Mouse (Mus musculus): ENCODE results near the gene Pclaf. TPM values are rescaled to one million over a fixed set of nuclear protein-coding genes. Genes with fewer than 3 reads are reported as not detected.
A peak's percentile ranks its signal among the peaks of the same experiment; 100 is the strongest.

The Pclaf gene
- polyA plus RNA-seq (2014; fragmentation: Nextera tagmentation; extraction: Ambion mirVana), result 86.3 and 86.8 TPM in 2 replicates

GRCm38 (mm10) chr9:65890143-65890628 lies at the start of gene Pclaf:
Gene Pclaf (plus strand): TSS chr9:65890237.
- no peaks in the 10 kb centered on the region for H3K9me3 ChIP-seq (ENCODE audit: control insufficient read depth, low read length)
- H3K9ac ChIP-seq (ENCODE audit: low read length), result peak within 1 kb of the TSS; percentile 72
- H3K4me2 ChIP-seq (ENCODE audit: low read length), result peak within 1 kb of the TSS; percentile 88
- under 1% methylated on average over 21 of the region's 21 CpGs for WGBS
- H3K4me1 ChIP-seq (ENCODE audit: control insufficient read depth in 2 of 2, insufficient read depth in 2 of 2, low read length in 2 of 2), result peaks cover 0 to 12% of the 10 kb centered on the region in 2 experiments; a peak in 2 of 4 replicates
- H3K4me3 ChIP-seq (ENCODE audit: control insufficient read depth in 1 of 2, insufficient read depth in 1 of 2, low read depth in 1 of 2, low read length in 2 of 2), result peak within 1 kb of the TSS; percentile 49 to 61
- H3K27me3 ChIP-seq (ENCODE audit: control insufficient read depth, insufficient read depth, low read length), result no peaks in the 10 kb centered on the region
- ATAC-seq (ENCODE audit: insufficient number of reproducible peaks, insufficient read depth, low FRiP score, low read depth), result peak; percentile 95
- 0 out of 4 replicates have a peak within 1 kb of the TSS, but pooled peaks of 1 of the 2 experiments have one; percentile 11 for H3K27ac ChIP-seq (replicated peaks in 1 of 2; ENCODE audit: control insufficient read depth in 1 of 2, insufficient read depth in 1 of 2, low read depth in 2 of 2, low read length in 2 of 2)
- H3K36me3 ChIP-seq (ENCODE audit: control insufficient read depth, insufficient read depth, low read length), result peaks cover 22% of the 10 kb centered on the region

GRCm38 (mm10) chr9:65844421-65845165 lies 45.4 kb upstream of the Pclaf start:
- ATAC-seq (ENCODE audit: insufficient number of reproducible peaks, insufficient read depth, low FRiP score, low read depth), result no peak
- peaks cover 2 to 17% of the 10 kb centered on the region in 2 experiments; a peak in 2 of 4 replicates for H3K4me1 ChIP-seq (ENCODE audit: control insufficient read depth in 2 of 2, insufficient read depth in 2 of 2, low read length in 2 of 2)
- H3K36me3 ChIP-seq (ENCODE audit: control insufficient read depth, insufficient read depth, low read length), result peaks cover 33% of the 10 kb centered on the region
- 82% methylated on average over 7 of the region's 7 CpGs for WGBS
- no peak overlapping the region for H3K4me3 ChIP-seq (ENCODE audit: control insufficient read depth in 1 of 2, insufficient read depth in 1 of 2, low read depth in 1 of 2, low read length in 2 of 2)
- no peaks in the 10 kb centered on the region for H3K9me3 ChIP-seq (ENCODE audit: control insufficient read depth, low read length)
- peak overlapping the region in 1 of 2 experiments; percentile 20; a peak in 1 of 4 replicates for H3K27ac ChIP-seq (replicated peaks in 1 of 2; ENCODE audit: control insufficient read depth in 1 of 2, insufficient read depth in 1 of 2, low read depth in 2 of 2, low read length in 2 of 2)
- H3K4me2 ChIP-seq (ENCODE audit: low read length), result no peak overlapping the region
- H3K9ac ChIP-seq (ENCODE audit: low read length), result no peak overlapping the region
- no peaks in the 10 kb centered on the region for H3K27me3 ChIP-seq (ENCODE audit: control insufficient read depth, insufficient read depth, low read length)

GRCm38 (mm10) chr9:65848154-65848553 lies 41.9 kb upstream of the Pclaf start:
- Histone ChIP-seq H3K36me3 (ENCODE audit: control insufficient read depth, insufficient read depth, low read length) (peaks cover 55% of the 10 kb centered on the region), H3K27me3 (ENCODE audit: control insufficient read depth, insufficient read depth, low read length) (no peaks in the 10 kb centered on the region), H3K9ac (ENCODE audit: low read length) (no peak overlapping the region), H3K4me3 (ENCODE audit: control insufficient read depth in 1 of 2, insufficient read depth in 1 of 2, low read depth in 1 of 2, low read length in 2 of 2) (no peak overlapping the region), H3K4me1 (ENCODE audit: control insufficient read depth in 2 of 2, insufficient read depth in 2 of 2, low read length in 2 of 2) (peaks cover 2 to 17% of the 10 kb centered on the region in 2 experiments; a peak in 2 of 4 replicates), H3K4me2 (ENCODE audit: low read length) (no peak overlapping the region), H3K27ac (replicated peaks in 1 of 2; ENCODE audit: control insufficient read depth in 1 of 2, insufficient read depth in 1 of 2, low read depth in 2 of 2, low read length in 2 of 2) (peak overlapping the region in 1 of 2 experiments; percentile 14; a peak in 1 of 4 replicates), H3K9me3 (ENCODE audit: control insufficient read depth, low read length) (no peaks in the 10 kb centered on the region)
- no peak for ATAC-seq (ENCODE audit: insufficient number of reproducible peaks, insufficient read depth, low FRiP score, low read depth)

GRCm38 (mm10) chr9:65850203-65850602 lies 39.8 kb upstream of the Pclaf start:
- Histone ChIP-seq H3K9me3 (ENCODE audit: control insufficient read depth, low read length) (no peaks in the 10 kb centered on the region), H3K27ac (replicated peaks in 1 of 2; ENCODE audit: control insufficient read depth in 1 of 2, insufficient read depth in 1 of 2, low read depth in 2 of 2, low read length in 2 of 2) (no peak overlapping the region), H3K4me2 (ENCODE audit: low read length) (no peak overlapping the region), H3K9ac (ENCODE audit: low read length) (no peak overlapping the region), H3K27me3 (ENCODE audit: control insufficient read depth, insufficient read depth, low read length) (no peaks in the 10 kb centered on the region), H3K36me3 (ENCODE audit: control insufficient read depth, insufficient read depth, low read length) (peaks cover 73% of the 10 kb centered on the region), H3K4me3 (ENCODE audit: control insufficient read depth in 1 of 2, insufficient read depth in 1 of 2, low read depth in 1 of 2, low read length in 2 of 2) (no peak overlapping the region), H3K4me1 (ENCODE audit: control insufficient read depth in 2 of 2, insufficient read depth in 2 of 2, low read length in 2 of 2) (peaks cover 2 to 9% of the 10 kb centered on the region in 2 experiments; a peak in 2 of 4 replicates)
- 23% methylated on average over 1 of the region's 1 CpGs for WGBS
- no peak for ATAC-seq (ENCODE audit: insufficient number of reproducible peaks, insufficient read depth, low FRiP score, low read depth)

- H3K4me1 ChIP-seq (ENCODE audit: control insufficient read depth in 2 of 2, insufficient read depth in 2 of 2, low read length in 2 of 2), result no peaks in the 10 kb centered on the region
- H3K27me3 ChIP-seq (ENCODE audit: control insufficient read depth, insufficient read depth, low read length), result no peaks in the 10 kb centered on the region
- no peak overlapping the region for H3K27ac ChIP-seq (replicated peaks in 1 of 2; ENCODE audit: control insufficient read depth in 1 of 2, insufficient read depth in 1 of 2, low read depth in 2 of 2, low read length in 2 of 2)
- H3K4me2 ChIP-seq (ENCODE audit: low read length), result no peak overlapping the region
- no peak for ATAC-seq (ENCODE audit: insufficient number of reproducible peaks, insufficient read depth, low FRiP score, low read depth)
- H3K9ac ChIP-seq (ENCODE audit: low read length), result no peak overlapping the region
- no peak overlapping the region for H3K4me3 ChIP-seq (ENCODE audit: control insufficient read depth in 1 of 2, insufficient read depth in 1 of 2, low read depth in 1 of 2, low read length in 2 of 2)
- H3K9me3 ChIP-seq (ENCODE audit: control insufficient read depth, low read length), result no peaks in the 10 kb centered on the region
- peaks cover 73% of the 10 kb centered on the region for H3K36me3 ChIP-seq (ENCODE audit: control insufficient read depth, insufficient read depth, low read length)
- WGBS, result 53% methylated on average over 1 of the region's 1 CpGs
Measured at GRCm38 (mm10) chr9:65859656-65860055, 30.4 kb upstream of the Pclaf start.

- H3K27ac ChIP-seq (replicated peaks in 1 of 2; ENCODE audit: control insufficient read depth in 1 of 2, insufficient read depth in 1 of 2, low read depth in 2 of 2, low read length in 2 of 2), result peak overlapping the region; percentile 78 to 83
- peak; percentile 88 for ATAC-seq (ENCODE audit: insufficient number of reproducible peaks, insufficient read depth, low FRiP score, low read depth)
- under 1% methylated on average over 37 of the region's 37 CpGs for WGBS
- no peaks in the 10 kb centered on the region for H3K27me3 ChIP-seq (ENCODE audit: control insufficient read depth, insufficient read depth, low read length)
- peak overlapping the region; percentile 88 for H3K9ac ChIP-seq (ENCODE audit: low read length)
- H3K4me3 ChIP-seq (ENCODE audit: control insufficient read depth in 1 of 2, insufficient read depth in 1 of 2, low read depth in 1 of 2, low read length in 2 of 2), result peak overlapping the region; percentile 75 to 86
- no peaks in the 10 kb centered on the region for H3K9me3 ChIP-seq (ENCODE audit: control insufficient read depth, low read length)
- peak overlapping the region; percentile 75 for H3K4me2 ChIP-seq (ENCODE audit: low read length)
- H3K4me1 ChIP-seq (ENCODE audit: control insufficient read depth in 2 of 2, insufficient read depth in 2 of 2, low read length in 2 of 2), result peaks cover 0 to 9% of the 10 kb centered on the region in 2 experiments; a peak in 2 of 4 replicates
- H3K36me3 ChIP-seq (ENCODE audit: control insufficient read depth, insufficient read depth, low read length), result peaks cover 10% of the 10 kb centered on the region
Measured at GRCm38 (mm10) chr9:65884564-65885315, 5.3 kb upstream of the Pclaf start.

GRCm38 (mm10) chr9:65891126-65891525 lies 1.1 kb downstream of the Pclaf start:
- Histone ChIP-seq H3K36me3 (ENCODE audit: control insufficient read depth, insufficient read depth, low read length) (peaks cover 30% of the 10 kb centered on the region), H3K4me2 (ENCODE audit: low read length) (peak overlapping the region; percentile 88), H3K9me3 (ENCODE audit: control insufficient read depth, low read length) (no peaks in the 10 kb centered on the region), H3K4me1 (ENCODE audit: control insufficient read depth in 2 of 2, insufficient read depth in 2 of 2, low read length in 2 of 2) (peaks cover 0 to 9% of the 10 kb centered on the region in 2 experiments; a peak in 1 of 4 replicates), H3K9ac (ENCODE audit: low read length) (peak overlapping the region; percentile 72), H3K27ac (replicated peaks in 1 of 2; ENCODE audit: control insufficient read depth in 1 of 2, insufficient read depth in 1 of 2, low read depth in 2 of 2, low read length in 2 of 2) (no peak overlapping the region), H3K27me3 (ENCODE audit: control insufficient read depth, insufficient read depth, low read length) (no peaks in the 10 kb centered on the region), H3K4me3 (ENCODE audit: control insufficient read depth in 1 of 2, insufficient read depth in 1 of 2, low read depth in 1 of 2, low read length in 2 of 2) (peak overlapping the region; percentile 49 to 61)
- no peak for ATAC-seq (ENCODE audit: insufficient number of reproducible peaks, insufficient read depth, low FRiP score, low read depth)
- 7% methylated on average over 5 of the region's 5 CpGs for WGBS
